Mouse (Mus musculus) CH12.LX (cell line): ENCODE results near the gene Abcb10. TPM values are rescaled to one million over a fixed set of nuclear protein-coding genes. Genes with fewer than 3 reads are reported as not detected.

Experiments
- DNase-seq: peaks from one replicate; pipeline ENCODE4 v3.0.0-alpha.2; 2013; ENCODE audit errors: extremely low read depth
- H3K27ac ChIP-seq: 2 replicates; pipeline ENCODE4 v1.5.1; 2012; ENCODE audit warnings: low read depth, mild to moderate bottlenecking, control low read depth, moderate library complexity; ENCODE audit not compliant: insufficient read depth
- H3K27me3 ChIP-seq: replicated peaks from 2 replicates; pipeline ENCODE3; 2012; ENCODE audit warnings: inconsistent platforms
- H3K36me3 ChIP-seq, 2 experiments: replicated peaks in 1 of 2; 2 replicates each; pipeline versions ENCODE3 to v1.6.1; 2012; ENCODE audit warnings: inconsistent platforms in 1 of 2, low read length in 1 of 2, mild to moderate bottlenecking in 1 of 2, mixed read lengths in 1 of 2, moderate library complexity in 1 of 2; ENCODE audit not compliant: control insufficient read depth in 1 of 2, insufficient read depth in 1 of 2
- H3K4me1 ChIP-seq, 2 experiments: 2 replicates each; pipeline ENCODE4 v1.6.1; 2012; ENCODE audit warnings: inconsistent platforms in 1 of 2, moderate library complexity in 1 of 2; ENCODE audit not compliant: insufficient read depth in 2 of 2, control insufficient read depth in 1 of 2
- H3K4me2 ChIP-seq: 2 replicates; pipeline ENCODE4 v1.6.1; 2012; ENCODE audit warnings: low read depth, mild to moderate bottlenecking, control low read depth; ENCODE audit not compliant: poor library complexity, insufficient read depth, severe bottlenecking
- H3K4me3 ChIP-seq, 3 experiments: fragments of 150-350 bp in 1 of 3; sonication (generic) in 1 of 3; replicated peaks in 1 of 3; 2 replicates each; pipeline versions ENCODE3 to v1.5.1; 2011 to 2012; ENCODE audit warnings: low read depth in 2 of 3, low read length in 2 of 3, mild to moderate bottlenecking in 2 of 3, moderate library complexity in 2 of 3, control low read depth in 1 of 3, improper control_type of control experiment in 1 of 3, inconsistent platforms in 1 of 3, mixed read lengths in 1 of 3; ENCODE audit not compliant: poor library complexity in 1 of 3
- H3K79me2 ChIP-seq: replicated peaks from 2 replicates; pipeline ENCODE4 v1.6.1; 2012; ENCODE audit warnings: mild to moderate bottlenecking, moderate library complexity; ENCODE audit not compliant: control insufficient read depth, poor library complexity, insufficient read depth, severe bottlenecking; ENCODE audit errors: extremely low read depth
- H3K9ac ChIP-seq: 2 replicates; pipeline ENCODE4 v1.6.1; 2012; ENCODE audit warnings: low read depth, mild to moderate bottlenecking, control low read depth, moderate library complexity; ENCODE audit not compliant: insufficient read depth
- H3K9me3 ChIP-seq: replicated peaks from 2 replicates; pipeline ENCODE3; 2012; ENCODE audit warnings: low read length, inconsistent platforms, mixed read lengths
- BHLHE40 ChIP-seq: IDR thresholded peaks from 2 replicates; pipeline ENCODE4 v1.6.1; 2011; ENCODE audit warnings: mild to moderate bottlenecking, low read depth, low read length, improper control_type of control experiment
- CTCF ChIP-seq, 2 experiments: IDR thresholded peaks in 1 of 2; conservative IDR thresholded peaks in 1 of 2; 2 replicates each; pipeline ENCODE4 v1.5.1; 2011 to 2012; ENCODE audit warnings: low read depth in 2 of 2, low read length in 2 of 2, improper control_type of control experiment in 1 of 2, inconsistent platforms in 1 of 2, mild to moderate bottlenecking in 1 of 2, moderate library complexity in 1 of 2
- E2F4 ChIP-seq: IDR thresholded peaks from 2 replicates; pipeline ENCODE4 v1.6.1; 2011; ENCODE audit warnings: low read depth, low read length, improper control_type of control experiment; ENCODE audit not compliant: insufficient replicate concordance
- ELF1 ChIP-seq: IDR thresholded peaks from 2 replicates; pipeline ENCODE4 v1.6.1; 2014; ENCODE audit warnings: low read depth, mild to moderate bottlenecking, inconsistent platforms, low read length, improper control_type of control experiment
- EP300 ChIP-seq: IDR thresholded peaks from 2 replicates; pipeline ENCODE4 v1.6.1; 2011; ENCODE audit warnings: low read length, improper control_type of control experiment
- GABPA ChIP-seq: IDR thresholded peaks from 2 replicates; pipeline ENCODE4 v1.6.1; 2012; ENCODE audit warnings: low read depth, low read length, improper control_type of control experiment, inconsistent platforms; ENCODE audit not compliant: insufficient replicate concordance
- HCFC1 ChIP-seq: IDR thresholded peaks from 2 replicates; pipeline ENCODE4 v1.6.1; 2012; ENCODE audit warnings: low read depth, mild to moderate bottlenecking, inconsistent platforms, low read length, improper control_type of control experiment
- IRF4 ChIP-seq: IDR thresholded peaks from 2 replicates; pipeline ENCODE4 v1.6.1; 2014; ENCODE audit warnings: low read depth, mild to moderate bottlenecking, inconsistent platforms, low read length, improper control_type of control experiment
- JUND ChIP-seq: conservative IDR thresholded peaks from 2 replicates; pipeline ENCODE4 v1.6.1; 2011; ENCODE audit warnings: low read depth, low read length, improper control_type of control experiment
- KAT2A ChIP-seq: IDR thresholded peaks from 2 replicates; pipeline ENCODE4 v1.6.1; 2012; ENCODE audit warnings: low read length, improper control_type of control experiment, inconsistent platforms; ENCODE audit not compliant: insufficient replicate concordance
- MAX ChIP-seq: IDR thresholded peaks from 2 replicates; pipeline ENCODE4 v1.6.1; 2011; ENCODE audit warnings: low read length, improper control_type of control experiment
- MXI1 ChIP-seq: IDR thresholded peaks from 2 replicates; pipeline ENCODE4 v1.6.1; 2011; ENCODE audit warnings: mild to moderate bottlenecking, low read depth, low read length, improper control_type of control experiment
- MYC ChIP-seq: IDR thresholded peaks from 2 replicates; pipeline ENCODE4 v1.6.1; 2011; ENCODE audit warnings: low read depth, mild to moderate bottlenecking, improper control_type of control experiment, low read length
- NELFE ChIP-seq: IDR thresholded peaks from 2 replicates; pipeline ENCODE4 v1.6.1; 2011; ENCODE audit warnings: low read depth, low read length, improper control_type of control experiment
- NRF1 ChIP-seq: IDR thresholded peaks from 2 replicates; pipeline ENCODE4 v1.6.1; 2014; ENCODE audit warnings: low read depth, mild to moderate bottlenecking, inconsistent platforms, low read length, improper control_type of control experiment, moderate library complexity
- POLR2A ChIP-seq: IDR thresholded peaks from 2 replicates; pipeline ENCODE4 v1.6.1; 2011; ENCODE audit warnings: low read depth, mild to moderate bottlenecking, improper control_type of control experiment, low read length
- RCOR1 ChIP-seq: conservative IDR thresholded peaks from 2 replicates; pipeline ENCODE4 v1.6.1; 2012; ENCODE audit warnings: low read depth, mild to moderate bottlenecking, inconsistent platforms, low read length, improper control_type of control experiment
- SIN3A ChIP-seq: IDR thresholded peaks from 2 replicates; pipeline ENCODE4 v1.6.1; 2012; ENCODE audit warnings: low read length, improper control_type of control experiment, inconsistent platforms
- UBTF ChIP-seq: IDR thresholded peaks from 2 replicates; pipeline ENCODE4 v1.6.1; 2012; ENCODE audit warnings: low read depth, mild to moderate bottlenecking, inconsistent platforms, low read length, improper control_type of control experiment, moderate library complexity
- USF1 ChIP-seq: IDR thresholded peaks from 2 replicates; pipeline ENCODE4 v1.6.1; 2014; ENCODE audit warnings: low read depth, mild to moderate bottlenecking, inconsistent platforms, low read length, improper control_type of control experiment
- ZKSCAN1 ChIP-seq: IDR thresholded peaks from 2 replicates; pipeline ENCODE4 v1.6.1; 2012; ENCODE audit warnings: low read depth, inconsistent platforms, low read length, improper control_type of control experiment, borderline replicate concordance
- ZMIZ1 ChIP-seq: IDR thresholded peaks from 2 replicates; pipeline ENCODE4 v1.6.1; 2012; ENCODE audit warnings: low read depth, mild to moderate bottlenecking, inconsistent platforms, low read length, improper control_type of control experiment
- ZNF384 ChIP-seq: IDR thresholded peaks from 2 replicates; pipeline ENCODE4 v1.6.1; 2012; ENCODE audit warnings: low read depth, low read length, improper control_type of control experiment, inconsistent platforms
- dilution Hi-C: fragments of 300-500 bp; cut with MboI; formaldehyde crosslinking; loops from 2 replicates; pipeline ENCODE4 v1.14.3; 2020; ENCODE audit warnings: low sequenced_read_pairs; ENCODE audit not compliant: extremely low pct_unique_long_range_greater_than_20kb, extremely low pct_ligation_motif_present
- in situ Hi-C: fragments of 300-500 bp; cut with MboI; formaldehyde crosslinking; loops from 3 replicates; pipeline ENCODE4 v1.14.3; 2019; ENCODE audit warnings: low sequenced_read_pairs, low pct_ligation_motif_present, low pct_unique_long_range_greater_than_20kb, mixed read lengths
- polyA plus RNA-seq: library from polyadenylated mRNA; unstranded; fragments of >175 nt; gene quantifications from 2 replicates; pipeline ENCODE4 v1.2.1, GENCODE M21; 2012; ENCODE audit warnings: low read depth; ENCODE audit not compliant: insufficient read length
- total RNA-seq, 2 experiments: library from RNA; depleted of rRNA; stranded (reverse); fragments of 300-350 nt in 1 of 2; fragments of >200 nt in 1 of 2; gene quantifications; 2 replicates each; pipeline ENCODE4 v1.2.3; 2012 to 2014

Abcb10 gene
- total and polyA plus RNA-seq, 3 experiments: 8.0 to 8.5 (median 8.1) TPM

- TF ChIP-seq RCOR1 (no peak), USF1 (no peak), ZMIZ1 (peak; percentile 47; the same call in 1 of the 2 replicates), POLR2A (peak; percentile 85), ZKSCAN1 (peak; percentile 58; the same call in 1 of the 2 replicates), ELF1 (peak; percentile 88), MYC (peak; percentile 86), MAX (peak; percentile 84), UBTF (no peak), CTCF (conservative IDR thresholded peaks at IDR 0.05 in 1 of 2, IDR thresholded peaks at IDR 0.05 in 1 of 2; ENCODE audit: low read depth in 2 of 2, low read length in 2 of 2) (no peak), NELFE (peak; percentile 74), IRF4 (peak; percentile 94), HCFC1 (peak; percentile 96), SIN3A (peak; percentile 99), BHLHE40 (peak; percentile 36; the same call in 1 of the 2 replicates)
- TF ChIP-seq, all 38 proteins: peak for 24
Observed at GRCm38 (mm10) chr8:123948942-123949685, 33.8 kb downstream of the Abcb10 start, which contains the start of gene Nup133 (continued).

GRCm38 (mm10) chr8:123929026-123929425 is 53.9 kb downstream of the Abcb10 start:
- no peak for DNase-seq
- Histone ChIP-seq H3K27ac (no peak overlapping the region), H3K79me2 (no peaks in the 10 kb centered on the region), H3K4me3 (no peak overlapping the region), H3K36me3 (peaks cover 63 to 92% of the 10 kb centered on the region in 2 experiments), H3K27me3 (no peaks in the 10 kb centered on the region), H3K9ac (no peak overlapping the region), H3K9me3 (no peaks in the 10 kb centered on the region), H3K4me1 (no peaks in the 10 kb centered on the region), H3K4me2 (no peak overlapping the region)
- TF ChIP-seq POLR2A: no peak
- TF ChIP-seq E2F4: no peak
- no peak for TF ChIP-seq SIN3A
- TF ChIP-seq EP300: no peak
- no peak for TF ChIP-seq MXI1
- TF ChIP-seq HCFC1: no peak
- TF ChIP-seq JUND: no peak
- TF ChIP-seq KAT2A: no peak
- no peak for TF ChIP-seq NRF1
- TF ChIP-seq ZNF384: no peak
- no peak for TF ChIP-seq MYC
- TF ChIP-seq GABPA: no peak
- dilution Hi-C loops: no loop called here
- in situ Hi-C loops: loop anchor here (10.0 kb wide), 1 partner anchor 426 kb away; no protein-coding TSS in a partner anchor
